Mouse (Mus musculus): ENCODE results near the gene Cebpg. TPM values are rescaled to one million over a fixed set of nuclear protein-coding genes. Genes with fewer than 3 reads are reported as not detected.

Gene Cebpg
- 24.6 and 27.2 TPM in 2 replicates for polyA plus RNA-seq (2012; rRNA removed)

DNA sequence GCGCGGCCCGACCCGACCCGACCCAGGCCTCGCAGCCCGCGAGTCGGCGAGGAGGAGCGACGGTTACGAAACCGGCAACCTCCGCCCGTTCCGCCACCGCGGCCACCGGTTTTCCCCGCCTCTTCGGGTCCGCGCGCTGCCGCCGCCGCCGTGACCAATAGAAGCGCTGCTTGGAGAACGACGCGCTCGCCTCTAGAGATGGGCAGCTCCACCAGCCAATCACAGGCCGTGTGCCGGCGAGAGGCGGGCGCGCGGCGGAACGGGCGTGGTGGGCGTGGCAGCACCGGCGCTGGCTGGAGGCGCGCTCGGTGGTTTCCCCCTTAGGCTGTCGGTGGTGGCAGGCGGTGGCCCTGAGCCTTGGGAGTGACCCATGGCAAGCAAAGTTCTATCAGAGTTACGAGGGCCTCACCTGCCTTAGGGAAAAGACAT lies at the start of gene Cebpg:
TSS of gene Cebpg (minus strand) at position 138 of the 429 bp plus-strand sequence.

Other genes starting within 250 kb of the Cebpg start
- gene Chst8, start 243.9 kb downstream of the Cebpg start, polyA plus RNA-seq (2012; rRNA removed), result 8.4 and 10.2 TPM in 2 replicates
- gene Pepd, start 144.2 kb downstream of the Cebpg start, polyA plus RNA-seq (2012; rRNA removed), result 42.4 and 49.8 TPM in 2 replicates
- gene Cebpa, start 62.7 kb upstream of the Cebpg start, polyA plus RNA-seq (2012; rRNA removed), result 1.9 and 2.3 TPM in 2 replicates
- gene Slc7a10, start 129.8 kb upstream of the Cebpg start, polyA plus RNA-seq (2012; rRNA removed), result 12.3 and 13.2 TPM in 2 replicates
- 73.7 and 80.6 TPM in 2 replicates for gene Lrp3, start 158.9 kb upstream of the Cebpg start, polyA plus RNA-seq (2012; rRNA removed)

Measured in central nervous system, embryonic 18 days (tissue).